Mouse (Mus musculus): ENCODE measurements around the gene Sned1. TPM values are rescaled to one million over a fixed set of nuclear protein-coding genes. Genes with fewer than 3 reads are reported as not detected.
"Not testable (repeated sequence)": the region's sequence is repeated elsewhere in the genome, so short reads cannot be mapped to it uniquely, and the experiment has no call there.

Gene Sned1
- polyA plus RNA-seq, 1 experiment from 2014 or later, result 10.9 TPM

DNA sequence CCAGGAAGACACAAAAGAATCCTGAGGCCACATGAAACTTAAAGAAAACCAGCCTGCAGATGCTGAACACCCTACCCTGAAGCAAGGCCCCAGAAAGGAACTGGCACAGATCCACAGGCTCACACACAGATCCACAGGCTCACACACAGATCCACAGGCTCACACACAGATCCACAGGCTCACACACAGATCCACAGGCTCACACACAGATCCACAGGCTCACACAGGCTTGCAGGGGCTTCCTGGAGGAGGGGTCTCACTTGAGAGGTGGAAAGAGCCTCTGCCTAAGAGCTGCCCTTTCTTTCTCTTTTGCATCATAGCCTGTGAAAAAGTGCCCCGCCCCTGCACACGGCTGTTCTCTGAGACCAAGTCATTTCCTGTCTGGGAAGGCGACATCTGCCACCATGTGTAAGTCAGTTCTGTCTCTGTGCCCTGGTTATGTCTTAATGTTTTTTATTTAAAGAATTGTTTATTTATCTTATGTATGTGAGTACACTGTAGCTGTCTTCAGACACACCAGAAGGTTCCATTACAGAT is 54.1 kb downstream of the Sned1 start:
- Histone ChIP-seq H3K9me3 (ENCODE audit: control insufficient read depth, low read length) (no peaks in the 10 kb centered on the region), H3K27me3 (ENCODE audit: control insufficient read depth, insufficient read depth, low read length) (no peaks in the 10 kb centered on the region), H3K4me1 (replicated peaks; ENCODE audit: control insufficient read depth, insufficient read depth, low read length) (no peaks in the 10 kb centered on the region), H3K36me3 (replicated peaks; ENCODE audit: control insufficient read depth, insufficient read depth) (0 out of 2 replicates have a peak, but pooled peaks cover 4% of the 10 kb centered on the region), H3K27ac (no peak overlapping the region), H3K4me2 (replicated peaks) (no peak overlapping the region), H3K4me3 (replicated peaks; ENCODE audit: low read length) (no peak overlapping the region), H3K9ac (no peak overlapping the region)
- DNase-seq (ENCODE audit: low spot score), result no peak
- ATAC-seq (ENCODE audit: low FRiP score), result no peak
- 71% methylated on average over 3 of the region's 3 CpGs for WGBS

DNA sequence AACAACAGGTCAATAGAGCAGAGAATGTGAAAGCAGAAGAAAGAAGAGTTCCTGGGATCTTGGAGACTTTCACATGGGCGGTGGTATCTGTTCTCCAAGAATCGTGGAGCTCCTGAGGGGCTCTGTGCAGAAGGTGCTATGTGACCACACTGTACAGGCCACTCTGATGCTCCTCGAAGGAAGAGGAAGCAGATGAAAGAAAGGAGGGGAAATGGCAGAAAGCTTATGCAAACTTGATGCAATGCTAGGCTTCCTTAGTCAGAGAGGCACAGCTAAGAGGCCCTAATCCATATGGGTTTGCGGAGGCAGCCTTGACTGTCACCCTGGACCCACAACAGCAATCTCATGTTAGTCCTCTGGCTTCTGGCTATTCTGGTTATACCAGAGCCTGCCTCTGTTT is 55.3 kb downstream of the Sned1 start:
- 87% methylated on average over 4 of the region's 4 CpGs for WGBS
- Histone ChIP-seq H3K36me3 (replicated peaks; ENCODE audit: control insufficient read depth, insufficient read depth) (peaks cover 11% of the 10 kb centered on the region), H3K27ac (no peak overlapping the region), H3K9me3 (ENCODE audit: control insufficient read depth, low read length) (no peaks in the 10 kb centered on the region), H3K4me1 (replicated peaks; ENCODE audit: control insufficient read depth, insufficient read depth, low read length) (no peaks in the 10 kb centered on the region), H3K9ac (no peak overlapping the region), H3K4me3 (replicated peaks; ENCODE audit: low read length) (no peak overlapping the region), H3K4me2 (replicated peaks) (no peak overlapping the region), H3K27me3 (ENCODE audit: control insufficient read depth, insufficient read depth, low read length) (no peaks in the 10 kb centered on the region)
- DNase-seq (ENCODE audit: low spot score), result no peak
- no peak for ATAC-seq (ENCODE audit: low FRiP score)

DNA sequence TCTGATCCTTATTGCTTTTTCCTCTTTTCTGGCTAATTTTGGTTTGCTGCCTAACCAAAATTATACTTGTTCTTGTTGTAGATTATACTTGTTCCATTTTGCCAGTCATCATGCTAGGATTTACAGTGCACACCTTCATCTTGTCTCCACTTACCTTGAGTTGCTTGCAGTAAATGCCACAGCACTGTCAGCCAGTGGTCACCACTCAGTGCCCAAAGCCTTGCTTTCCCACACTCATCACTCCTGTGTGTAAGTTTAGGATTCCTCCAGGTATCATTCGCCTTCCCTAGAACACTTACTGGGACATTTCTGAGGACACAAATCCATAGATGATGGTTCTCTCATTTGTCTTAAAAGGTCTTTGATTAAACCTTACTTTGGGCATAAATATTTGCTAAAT is 56.0 kb downstream of the Sned1 start:
- peaks cover 17% of the 10 kb centered on the region for H3K36me3 ChIP-seq (replicated peaks; ENCODE audit: control insufficient read depth, insufficient read depth)
- H3K9me3 ChIP-seq (ENCODE audit: control insufficient read depth, low read length), result no peaks in the 10 kb centered on the region
- H3K4me1 ChIP-seq (replicated peaks; ENCODE audit: control insufficient read depth, insufficient read depth, low read length), result no peaks in the 10 kb centered on the region
- WGBS, result 100% methylated on average over 1 of the region's 1 CpGs
- H3K27ac ChIP-seq, result no peak overlapping the region
- DNase-seq (ENCODE audit: low spot score), result no peak
- no peak overlapping the region for H3K4me2 ChIP-seq (replicated peaks)
- H3K27me3 ChIP-seq (ENCODE audit: control insufficient read depth, insufficient read depth, low read length), result no peaks in the 10 kb centered on the region
- H3K4me3 ChIP-seq (replicated peaks; ENCODE audit: low read length), result no peak overlapping the region
- no peak overlapping the region for H3K9ac ChIP-seq
- no peak for ATAC-seq (ENCODE audit: low FRiP score)

DNA sequence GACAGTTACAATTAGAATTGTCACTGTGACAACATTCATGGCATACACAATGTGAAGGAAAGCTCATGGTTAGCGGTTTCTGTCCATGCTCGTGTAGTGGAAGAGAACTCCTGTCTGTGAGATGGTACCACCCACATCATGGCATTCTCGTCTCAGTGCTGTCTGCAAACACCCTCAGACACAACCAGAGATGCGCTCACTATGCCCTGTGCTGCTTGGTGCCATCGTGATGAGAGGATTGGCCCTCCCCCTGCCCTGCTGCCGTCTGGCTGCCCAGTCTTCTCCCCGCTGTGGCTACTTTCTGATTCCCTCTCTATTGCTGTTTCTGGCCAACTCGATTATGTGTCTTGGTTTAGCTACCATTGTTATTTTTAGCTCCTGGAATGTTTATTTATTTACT is 56.4 kb downstream of the Sned1 start:
- Histone ChIP-seq H3K4me1 (replicated peaks; ENCODE audit: control insufficient read depth, insufficient read depth, low read length) (no peaks in the 10 kb centered on the region), H3K27me3 (ENCODE audit: control insufficient read depth, insufficient read depth, low read length) (no peaks in the 10 kb centered on the region), H3K4me2 (replicated peaks) (no peak overlapping the region), H3K9ac (no peak overlapping the region), H3K27ac (no peak overlapping the region), H3K9me3 (ENCODE audit: control insufficient read depth, low read length) (no peaks in the 10 kb centered on the region), H3K4me3 (replicated peaks; ENCODE audit: low read length) (no peak overlapping the region), H3K36me3 (replicated peaks; ENCODE audit: control insufficient read depth, insufficient read depth) (peaks cover 21% of the 10 kb centered on the region)
- 80% methylated on average over 8 of the region's 8 CpGs for WGBS
- no peak for DNase-seq (ENCODE audit: low spot score)
- ATAC-seq (ENCODE audit: low FRiP score), result no peak

DNA sequence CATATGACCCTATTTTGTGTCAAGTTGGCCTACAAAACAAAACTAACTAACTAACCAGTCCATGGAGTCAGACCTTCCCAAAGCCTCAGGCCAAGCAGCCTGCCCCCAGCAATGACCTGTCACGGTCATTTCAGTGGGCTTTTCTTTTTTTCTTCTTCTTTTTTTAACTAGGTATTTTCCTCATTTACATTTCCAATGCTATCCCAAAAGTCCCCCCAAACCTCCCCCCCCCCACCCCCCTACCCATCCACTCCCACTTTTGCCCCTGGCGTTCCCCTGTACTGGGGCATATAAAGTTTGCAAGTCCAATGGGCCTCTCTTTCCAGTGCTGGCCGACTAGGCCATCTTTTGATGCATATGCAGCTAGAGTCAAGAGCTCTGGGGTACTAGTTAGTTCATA is 58.9 kb downstream of the Sned1 start:
- not testable (repeated sequence) for H3K9me3 ChIP-seq (ENCODE audit: control insufficient read depth, low read length); H3K9ac ChIP-seq; H3K4me2 ChIP-seq (replicated peaks); ATAC-seq (ENCODE audit: low FRiP score); DNase-seq (ENCODE audit: low spot score); H3K4me3 ChIP-seq (replicated peaks; ENCODE audit: low read length); H3K4me1 ChIP-seq (replicated peaks; ENCODE audit: control insufficient read depth, insufficient read depth, low read length); H3K27me3 ChIP-seq (ENCODE audit: control insufficient read depth, insufficient read depth, low read length); H3K27ac ChIP-seq
- H3K36me3 ChIP-seq (replicated peaks; ENCODE audit: control insufficient read depth, insufficient read depth), result peaks cover 43% of the 10 kb centered on the region
- 77% methylated on average over 3 of the region's 3 CpGs for WGBS

DNA sequence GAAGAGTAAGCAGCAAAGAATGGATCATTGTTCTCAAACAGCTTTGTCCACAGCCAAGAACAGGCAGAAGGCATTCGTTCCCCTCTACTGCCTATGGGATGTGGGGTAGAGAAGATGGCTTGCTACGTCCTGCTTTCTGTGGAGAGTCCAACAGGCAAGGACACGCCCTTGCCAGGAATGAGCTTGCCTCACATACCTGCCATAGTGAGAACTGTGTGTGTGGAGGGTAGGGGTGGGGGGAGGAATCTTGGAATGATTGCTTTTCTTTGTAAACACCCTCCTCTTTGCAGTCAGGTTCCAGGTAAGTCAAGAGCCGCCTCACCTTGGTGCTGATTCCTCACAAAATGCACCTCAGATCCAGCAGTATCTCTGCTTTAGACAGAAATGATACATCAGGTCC is 64.2 kb downstream of the Sned1 start:
- Histone ChIP-seq H3K4me2 (replicated peaks) (no peak overlapping the region), H3K4me3 (replicated peaks; ENCODE audit: low read length) (no peak overlapping the region), H3K9me3 (ENCODE audit: control insufficient read depth, low read length) (no peaks in the 10 kb centered on the region), H3K4me1 (replicated peaks; ENCODE audit: control insufficient read depth, insufficient read depth, low read length) (peaks cover 6% of the 10 kb centered on the region; the same call in 1 of the 2 replicates), H3K27ac (no peak overlapping the region), H3K36me3 (replicated peaks; ENCODE audit: control insufficient read depth, insufficient read depth) (peaks cover 86% of the 10 kb centered on the region), H3K27me3 (ENCODE audit: control insufficient read depth, insufficient read depth, low read length) (no peaks in the 10 kb centered on the region), H3K9ac (no peak overlapping the region)
- 93% methylated on average over 4 of the region's 4 CpGs for WGBS
- DNase-seq (ENCODE audit: low spot score), result no peak
- no peak for ATAC-seq (ENCODE audit: low FRiP score)

DNA sequence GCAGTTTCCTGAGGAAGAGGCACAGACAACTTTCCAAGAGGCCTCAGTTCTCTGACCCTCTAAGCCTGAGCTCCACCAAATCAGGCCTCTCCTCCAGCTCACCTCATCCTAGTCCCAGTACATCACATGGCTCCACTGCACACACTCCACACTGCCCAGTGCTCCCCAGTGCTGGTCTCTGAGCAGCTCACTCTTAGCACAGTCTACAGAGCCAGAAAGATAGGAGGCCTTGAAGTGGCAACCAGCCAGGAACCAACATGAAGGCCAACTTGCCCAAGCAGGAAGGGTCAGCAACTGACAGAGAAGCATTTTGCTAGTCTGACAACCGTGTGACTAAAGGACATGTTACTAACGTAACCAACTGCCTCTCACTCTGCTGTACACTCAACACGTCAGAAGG is 64.9 kb downstream of the Sned1 start:
- ATAC-seq (ENCODE audit: low FRiP score) (no peak), DNase-seq (ENCODE audit: low spot score) (no peak)
- H3K27me3 ChIP-seq (ENCODE audit: control insufficient read depth, insufficient read depth, low read length), result no peaks in the 10 kb centered on the region
- WGBS, result 84% methylated on average over 3 of the region's 3 CpGs
- H3K36me3 ChIP-seq (replicated peaks; ENCODE audit: control insufficient read depth, insufficient read depth), result peaks cover 83% of the 10 kb centered on the region
- no peak overlapping the region for H3K9ac ChIP-seq
- H3K4me2 ChIP-seq (replicated peaks), result no peak overlapping the region
- no peaks in the 10 kb centered on the region for H3K9me3 ChIP-seq (ENCODE audit: control insufficient read depth, low read length)
- peaks cover 10% of the 10 kb centered on the region for H3K4me1 ChIP-seq (replicated peaks; ENCODE audit: control insufficient read depth, insufficient read depth, low read length)
- no peak overlapping the region for H3K4me3 ChIP-seq (replicated peaks; ENCODE audit: low read length)
- H3K27ac ChIP-seq, result no peak overlapping the region

DNA sequence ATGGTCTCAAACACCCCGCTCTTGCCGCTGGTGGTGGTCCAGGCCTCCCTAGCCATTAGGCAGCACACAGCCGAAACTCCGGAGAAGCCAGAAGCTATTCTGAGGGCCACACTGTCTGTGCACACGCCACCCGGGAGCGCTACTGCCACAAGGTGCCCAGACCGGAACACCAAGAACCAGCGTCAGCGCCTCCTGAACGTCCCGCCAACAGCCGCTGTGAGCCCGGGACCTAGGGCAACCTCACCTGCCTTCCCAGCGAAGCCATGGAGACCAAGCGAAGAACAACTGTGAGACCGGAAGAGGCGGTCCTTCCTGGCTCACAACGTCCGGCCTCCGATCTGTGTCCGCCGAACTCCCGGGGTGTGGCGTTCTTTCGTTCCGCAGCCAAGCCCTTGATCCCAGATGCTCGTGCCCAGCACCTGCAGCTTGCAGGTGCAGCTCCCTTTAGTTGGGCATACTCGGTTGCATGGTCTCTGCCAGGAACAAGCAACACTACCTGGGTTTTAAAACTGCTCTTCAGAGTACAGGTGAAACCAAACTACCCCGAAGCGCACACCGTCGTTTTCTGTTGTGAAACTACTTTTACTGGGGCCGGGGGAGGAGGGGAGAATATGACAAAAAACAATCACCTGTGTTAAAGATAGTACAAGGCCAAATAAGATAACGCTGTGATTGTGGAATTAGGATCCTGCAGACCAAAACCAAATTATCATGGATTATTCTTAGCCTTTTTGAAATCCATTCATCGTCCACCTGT is 70.1 kb downstream of the Sned1 start, which contains the start of gene Mterf4:
Mterf4 (minus strand) TSS at position 335 of the 757 bp plus-strand sequence.
- ATAC-seq (ENCODE audit: low FRiP score) (peak; percentile 92), DNase-seq (ENCODE audit: low spot score) (peak; percentile 85)
- Histone ChIP-seq H3K36me3 (replicated peaks; ENCODE audit: control insufficient read depth, insufficient read depth) (peaks cover 52% of the 10 kb centered on the region), H3K9ac (peak within 1 kb of the TSS; percentile 78), H3K4me2 (replicated peaks) (peak within 1 kb of the TSS; percentile 74), H3K27ac (peak within 1 kb of the TSS; percentile 62; the same call in 1 of the 2 replicates), H3K9me3 (ENCODE audit: control insufficient read depth, low read length) (no peaks in the 10 kb centered on the region), H3K4me3 (replicated peaks; ENCODE audit: low read length) (peak within 1 kb of the TSS; percentile 69), H3K27me3 (ENCODE audit: control insufficient read depth, insufficient read depth, low read length) (no peaks in the 10 kb centered on the region), H3K4me1 (replicated peaks; ENCODE audit: control insufficient read depth, insufficient read depth, low read length) (peaks cover 15% of the 10 kb centered on the region)
- WGBS, result 7% methylated on average over 36 of the region's 36 CpGs

DNA sequence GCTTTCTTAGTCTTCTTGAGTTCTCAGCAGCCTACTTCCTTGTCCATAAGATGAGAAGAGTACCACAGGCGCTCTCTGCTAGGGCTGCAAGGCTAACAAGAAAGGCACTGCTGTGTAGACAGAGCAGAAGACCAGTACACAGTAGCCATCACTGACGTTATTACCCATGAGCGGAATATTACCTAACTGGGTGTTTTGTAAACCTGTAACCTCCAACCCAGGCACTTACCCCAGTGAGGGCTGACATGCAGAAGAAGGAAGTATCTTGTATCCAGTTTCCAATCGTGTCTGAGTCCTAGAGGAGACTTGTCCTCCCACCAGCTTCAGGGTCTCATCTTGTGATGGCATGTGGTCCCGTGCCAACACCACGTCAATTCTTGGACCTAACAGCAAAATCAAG is 88.3 kb downstream of the Sned1 start:
- no peak overlapping the region for H3K4me2 ChIP-seq (replicated peaks)
- H3K27me3 ChIP-seq (ENCODE audit: control insufficient read depth, insufficient read depth, low read length), result no peaks in the 10 kb centered on the region
- DNase-seq (ENCODE audit: low spot score) (no peak), ATAC-seq (ENCODE audit: low FRiP score) (no peak)
- no peaks in the 10 kb centered on the region for H3K4me1 ChIP-seq (replicated peaks; ENCODE audit: control insufficient read depth, insufficient read depth, low read length)
- 90% methylated on average over 6 of the region's 6 CpGs for WGBS
- peaks cover 48% of the 10 kb centered on the region for H3K36me3 ChIP-seq (replicated peaks; ENCODE audit: control insufficient read depth, insufficient read depth)
- H3K9ac ChIP-seq, result no peak overlapping the region
- no peaks in the 10 kb centered on the region for H3K9me3 ChIP-seq (ENCODE audit: control insufficient read depth, low read length)
- H3K27ac ChIP-seq, result no peak overlapping the region
- no peak overlapping the region for H3K4me3 ChIP-seq (replicated peaks; ENCODE audit: low read length)

Data from hindbrain, embryonic 14.5 days (tissue).